Mouse (Mus musculus) B cell, adult (primary cell): ENCODE data around the gene Oscp1. TPM values are rescaled to one million over a fixed set of nuclear protein-coding genes. Genes with fewer than 3 reads are reported as not detected.

Source experiments
- total RNA-seq: library from RNA; stranded (reverse); gene quantifications from 4 replicates; pipeline ENCODE4 v1.2.4, GENCODE M21; 2023; ENCODE audit not compliant: inconsistent age

Oscp1 gene
- total RNA-seq, result 0.35 to 1.0 TPM in 2 of 4 replicates, not detected in the others

GRCm38 (mm10) chr4:126058134-126058996 is at the start of gene Oscp1:
Gene Oscp1, plus strand, starts transcription at chr4:126058565.

GRCm38 (mm10) chr4:126024303-126024900 is 34.0 kb upstream of the Oscp1 start, which contains the start of gene Csf3r:
Gene Csf3r, plus strand, starts transcription at chr4:126024550.

GRCm38 (mm10) chr4:126046851-126047585 is 11.3 kb upstream of the Oscp1 start, which contains the start of gene Mrps15:
Gene Mrps15, plus strand, starts transcription at chr4:126046925.

GRCm38 (mm10) chr4:126096464-126097111 is 38.2 kb downstream of the Oscp1 start, which contains the start of gene Lsm10:
Gene Lsm10, plus strand, starts transcription at chr4:126096623.

GRCm38 (mm10) chr4:126103590-126104068 is 45.3 kb downstream of the Oscp1 start, which contains the start of gene Stk40:
Gene Stk40, plus strand, starts transcription at chr4:126103957.

Other genes with a start within 250 kb of the Oscp1 start
- gene Csf3r, start 34.0 kb upstream of the Oscp1 start, total RNA-seq, result 0.78 to 1.4 TPM (median 1.3 TPM) in 4 replicates
- 43.7 to 55.8 TPM (median 49.2 TPM) in 4 replicates for gene Mrps15, start 11.6 kb upstream of the Oscp1 start, total RNA-seq
- 14.8 to 17.5 TPM (median 17.2 TPM) in 4 replicates for gene Lsm10, start 38.1 kb downstream of the Oscp1 start, total RNA-seq
- gene Stk40, start 45.4 kb downstream of the Oscp1 start, total RNA-seq, result 40.2 to 44.7 TPM (median 40.4 TPM) in 4 replicates
- 2.4 to 5.4 TPM (median 3.4 TPM) in 4 replicates for gene Eva1b, start 89.2 kb downstream of the Oscp1 start, total RNA-seq
- gene Sh3d21, start 104.9 kb downstream of the Oscp1 start, total RNA-seq, result 0.80 to 1.00 TPM (median 0.96 TPM) in 4 replicates
- 536 to 621 TPM (median 609 TPM) in 4 replicates for gene Thrap3, start 144.2 kb downstream of the Oscp1 start, total RNA-seq
- gene Map7d1, start 197.8 kb downstream of the Oscp1 start, total RNA-seq, result 44.6 to 60.7 TPM (median 55.7 TPM) in 4 replicates
- gene Trappc3, start 203.8 kb downstream of the Oscp1 start, total RNA-seq, result 40.2 to 46.6 TPM (median 44.6 TPM) in 4 replicates
- not detected in 4 replicates for gene Col8a2, start 228.2 kb downstream of the Oscp1 start, total RNA-seq